25 mouse cellular contexts compared by ENCODE assay signal in genomic region chr11:68187242-68187641, GRCm38 (mm10).
DNase-seq lines count a peak whose midpoint lies in the region; ATAC-seq and TF ChIP-seq lines count a peak whose summit lies in the region.
"Had no signal": no experiment of that assay in that cellular context is flagged by ENCODE, and none has a peak within 500 bp of the region (broad histone marks: within the 10 kb centered on the region; RNA-seq: fewer than 3 reads in every experiment).

No protein-coding gene starts in this region.

- H3K9me3 ChIP-seq in midbrain, embryonic 10.5 days (replicated peaks), result no peaks in the 10 kb centered on the region
- H3K9me3 ChIP-seq in midbrain, embryonic 15.5 days, result no peaks in the 10 kb centered on the region
- no peaks in the 10 kb centered on the region for H3K9me3 ChIP-seq in intestine, postnatal 0 days (ENCODE audit: control insufficient read depth)
- H3K9me3 ChIP-seq: embryonic facial prominence, embryonic 12.5 days; limb, embryonic 15.5 days; midbrain, embryonic 13.5 days; neural tube, embryonic 12.5 days had no signal

- 0 out of 2 replicates have a peak, but pooled peaks cover 8% of the 10 kb centered on the region for H3K27me3 ChIP-seq in midbrain, embryonic 10.5 days (ENCODE audit: low read depth, poor library complexity, severe bottlenecking)
- H3K27me3 ChIP-seq in midbrain, embryonic 15.5 days (replicated peaks), result no peaks in the 10 kb centered on the region
- no peaks in the 10 kb centered on the region for H3K27me3 ChIP-seq in intestine, postnatal 0 days (replicated peaks; ENCODE audit: control insufficient read depth, insufficient read depth, low read length)
- H3K27me3 ChIP-seq: limb, embryonic 15.5 days; midbrain, embryonic 13.5 days; neural tube, embryonic 12.5 days had no signal

- peaks cover 25% of the 10 kb centered on the region for H3K4me1 ChIP-seq in midbrain, embryonic 10.5 days
- H3K4me1 ChIP-seq in midbrain, embryonic 15.5 days, result no peaks in the 10 kb centered on the region
- no peaks in the 10 kb centered on the region; the same call in 1 of the 2 replicates for H3K4me1 ChIP-seq in intestine, postnatal 0 days (replicated peaks; ENCODE audit: control insufficient read depth, insufficient read depth, low read length)

- no peak overlapping the region for H3K4me2 ChIP-seq in midbrain, embryonic 15.5 days
- H3K4me2 ChIP-seq in intestine, postnatal 0 days (replicated peaks; ENCODE audit: low read depth), result no peak overlapping the region
- H3K4me2 ChIP-seq: embryonic facial prominence, embryonic 12.5 days; heart, embryonic 11.5 days; midbrain, embryonic 13.5 days; neural tube, embryonic 12.5 days had no signal

- no peak overlapping the region for H3K9ac ChIP-seq in midbrain, embryonic 15.5 days
- H3K9ac ChIP-seq in intestine, postnatal 0 days (ENCODE audit: low read depth, low read length), result no peak overlapping the region
- H3K9ac ChIP-seq: embryonic facial prominence, embryonic 12.5 days; limb, embryonic 15.5 days; liver, embryonic 14.5 days; midbrain, embryonic 13.5 days; neural tube, embryonic 12.5 days had no signal

- intact Hi-C loops in left cerebral cortex, postnatal 4 days (cut with DNase I), result no loop called here
- intact Hi-C loops in left cerebral cortex, postnatal 36 days (cut with DNase I), result no loop called here
- intact Hi-C loops in gastrocnemius, postnatal 36 days (cut with DNase I), result no loop called here

- ATAC-seq in midbrain, embryonic 15.5 days (replicated peaks), result no peak
- peak; percentile 41; the same call in 1 of the 2 replicates for ATAC-seq in intestine, postnatal 0 days
- ATAC-seq: forebrain, embryonic 14.5 days; midbrain, embryonic 13.5 days had no signal

- no peaks in the 10 kb centered on the region for H3K36me3 ChIP-seq in midbrain, embryonic 10.5 days
- H3K36me3 ChIP-seq in midbrain, embryonic 15.5 days (replicated peaks), result no peaks in the 10 kb centered on the region
- no peaks in the 10 kb centered on the region for H3K36me3 ChIP-seq in intestine, postnatal 0 days (ENCODE audit: control insufficient read depth, insufficient read depth)
- H3K36me3 ChIP-seq: embryonic facial prominence, embryonic 12.5 days; limb, embryonic 15.5 days; midbrain, embryonic 13.5 days; neural tube, embryonic 12.5 days had no signal

- DNase-seq in left cerebral cortex, postnatal 4 days, result peak; percentile 44
- no peak for DNase-seq in left cerebral cortex, postnatal 36 days (ENCODE audit: low spot score in 2 of 2)
- DNase-seq in midbrain, embryonic 10.5 days (ENCODE audit: low spot score), result no peak
- DNase-seq in urinary bladder, postnatal 14 days (ENCODE audit: low spot score), result no peak
- no peak for DNase-seq in gastrocnemius, postnatal 36 days
- DNase-seq: adrenal gland, adult 2 months; cerebellum, adult 11-12 months; gastrocnemius, postnatal 10 days; heart, adult 11 months; kidney, adult 9 months; kidney, postnatal 4 days; right cerebral cortex, postnatal 25 days; spleen, adult 18-20 months; thymus, adult 2 months; thymus, postnatal 4 days had no signal

- 82% methylated on average over 8 of the region's 8 CpGs for whole genome bisulfite sequencing in midbrain, embryonic 10.5 days
- WGBS in midbrain, embryonic 15.5 days, result 77% methylated on average over 8 of the region's 8 CpGs
- WGBS in intestine, postnatal 0 days, result 63% methylated on average over 8 of the region's 8 CpGs

- no peak overlapping the region for H3K4me3 ChIP-seq in midbrain, embryonic 10.5 days
- H3K4me3 ChIP-seq in midbrain, embryonic 15.5 days, result no peak overlapping the region
- no peak overlapping the region for H3K4me3 ChIP-seq in intestine, postnatal 0 days (ENCODE audit: low read depth, low read length)
- H3K4me3 ChIP-seq: embryonic facial prominence, embryonic 12.5 days; erythroblast, embryonic 14.5 days; limb, embryonic 15.5 days; midbrain, embryonic 13.5 days; neural tube, embryonic 12.5 days had no signal

- no peak for TF ChIP-seq CTCF in intestine, postnatal 0 days (IDR thresholded peaks at IDR 0.05; ENCODE audit: low read depth)

- peak overlapping the region; percentile 18 for H3K27ac ChIP-seq in midbrain, embryonic 10.5 days (replicated peaks)
- no peak overlapping the region for H3K27ac ChIP-seq in midbrain, embryonic 15.5 days
- no peak overlapping the region for H3K27ac ChIP-seq in intestine, postnatal 0 days (ENCODE audit: low read depth, low read length)
- H3K27ac ChIP-seq: embryonic facial prominence, embryonic 12.5 days; limb, embryonic 15.5 days; liver, embryonic 14.5 days; midbrain, embryonic 13.5 days; neural tube, embryonic 12.5 days had no signal
